Mouse (Mus musculus): ENCODE data around the gene B3gnt2. TPM values are rescaled to one million over a fixed set of nuclear protein-coding genes. Genes with fewer than 3 reads are reported as not detected.

The B3gnt2 gene
- polyA plus RNA-seq, 1 experiment, result 18.9 TPM

DNA sequence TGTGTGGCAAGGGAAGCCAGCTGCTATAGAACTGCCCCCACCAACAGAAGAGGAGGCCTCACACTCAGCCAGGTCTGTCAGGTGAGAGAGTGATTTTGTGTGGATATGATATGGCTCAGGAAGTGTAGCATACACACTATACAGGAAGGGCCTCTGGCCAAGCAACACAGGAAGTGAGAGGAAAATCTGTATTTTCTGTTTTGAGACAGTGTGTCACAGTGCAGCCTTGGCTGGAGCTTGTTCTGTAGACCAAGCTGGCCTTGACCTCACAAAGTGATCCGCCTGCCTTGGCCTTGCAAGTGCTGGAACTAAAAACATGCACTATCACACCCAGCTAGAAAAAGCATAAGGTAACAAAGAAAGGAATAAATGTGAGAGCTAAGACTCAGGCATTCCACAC, 105.6 kb downstream of the B3gnt2 start:
- no peak for DNase-seq (ENCODE audit: low read depth in 1 of 2, low spot score in 2 of 2)
- Histone ChIP-seq H3K36me3 (ENCODE audit: control insufficient read depth, insufficient read depth, low read length) (no peaks in the 10 kb centered on the region), H3K4me1 (ENCODE audit: control insufficient read depth, insufficient read depth, insufficient read length) (peaks cover 14% of the 10 kb centered on the region; the same call in 1 of the 2 replicates), H3K4me3 (ENCODE audit: extremely low read depth, insufficient read depth, insufficient read length) (no peak overlapping the region), H3K27me3 (ENCODE audit: control insufficient read depth, insufficient read depth, low read length) (no peaks in the 10 kb centered on the region), H3K27ac (ENCODE audit: insufficient read depth, low read length) (peak overlapping the region; percentile 0; the same call in 1 of the 2 replicates)
- TF ChIP-seq CTCF (IDR thresholded peaks at IDR 0.05; ENCODE audit: extremely low read depth, insufficient read depth, insufficient read length, insufficient replicate concordance) (no peak), POLR2A (IDR thresholded peaks at IDR 0.05; ENCODE audit: low read depth, low read length) (no peak)
- WGBS, result 88% methylated on average over 1 of the region's 1 CpGs

DNA sequence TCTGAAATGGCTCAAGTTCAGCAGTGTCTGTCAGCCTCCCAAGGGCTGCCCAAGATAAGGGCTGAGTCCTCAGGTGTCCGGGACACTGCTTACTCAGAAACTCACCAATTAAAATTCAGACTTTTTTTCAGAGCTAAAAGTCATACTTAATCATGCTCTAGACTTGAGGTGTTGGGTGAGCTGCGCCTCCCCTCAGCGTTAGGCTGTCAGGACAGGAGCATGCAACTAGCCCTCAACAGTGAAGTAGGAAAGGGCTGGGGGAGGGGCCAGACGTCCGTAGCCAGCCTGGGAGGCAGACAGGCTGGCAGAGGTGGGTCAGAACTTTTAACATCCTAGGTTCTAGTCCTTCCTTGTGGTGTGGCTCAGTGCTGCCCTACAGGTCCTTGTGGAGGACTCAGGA, 108.2 kb downstream of the B3gnt2 start:
- Histone ChIP-seq H3K27ac (ENCODE audit: insufficient read depth, low read length) (no peak overlapping the region), H3K27me3 (ENCODE audit: control insufficient read depth, insufficient read depth, low read length) (no peaks in the 10 kb centered on the region), H3K4me1 (ENCODE audit: control insufficient read depth, insufficient read depth, insufficient read length) (peaks cover 14% of the 10 kb centered on the region; the same call in 1 of the 2 replicates), H3K36me3 (ENCODE audit: control insufficient read depth, insufficient read depth, low read length) (no peaks in the 10 kb centered on the region), H3K4me3 (ENCODE audit: extremely low read depth, insufficient read depth, insufficient read length) (no peak overlapping the region)
- 83% methylated on average over 5 of the region's 5 CpGs for WGBS
- no peak for DNase-seq (ENCODE audit: low read depth in 1 of 2, low spot score in 2 of 2)
- TF ChIP-seq POLR2A (IDR thresholded peaks at IDR 0.05; ENCODE audit: low read depth, low read length) (no peak), CTCF (IDR thresholded peaks at IDR 0.05; ENCODE audit: extremely low read depth, insufficient read depth, insufficient read length, insufficient replicate concordance) (no peak)

DNA sequence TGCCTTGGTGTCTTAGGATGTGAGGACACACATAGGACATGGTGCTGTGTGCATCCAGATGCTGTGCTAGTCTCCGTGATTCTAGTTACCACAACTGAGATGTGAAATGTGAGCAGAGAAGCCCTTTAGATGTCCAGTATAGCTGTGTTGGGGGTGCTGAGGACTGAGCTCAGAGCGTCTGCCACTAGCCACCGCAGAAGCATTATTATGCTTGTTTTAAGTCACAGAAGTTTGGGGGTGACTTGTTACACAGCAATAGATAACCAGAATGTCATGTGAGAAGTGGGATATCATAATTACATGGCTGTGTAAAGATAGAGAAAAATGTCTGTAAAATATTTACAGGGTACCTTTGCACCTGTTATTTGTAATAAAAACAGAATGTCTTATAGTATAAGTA, 109.2 kb downstream of the B3gnt2 start:
- H3K4me3 ChIP-seq (ENCODE audit: extremely low read depth, insufficient read depth, insufficient read length), result no peak overlapping the region
- no peaks in the 10 kb centered on the region for H3K27me3 ChIP-seq (ENCODE audit: control insufficient read depth, insufficient read depth, low read length)
- 89% methylated on average over 3 of the region's 3 CpGs for WGBS
- no peak overlapping the region for H3K27ac ChIP-seq (ENCODE audit: insufficient read depth, low read length)
- H3K4me1 ChIP-seq (ENCODE audit: control insufficient read depth, insufficient read depth, insufficient read length), result peaks cover 13% of the 10 kb centered on the region; the same call in 1 of the 2 replicates
- no peak for DNase-seq (ENCODE audit: low read depth in 1 of 2, low spot score in 2 of 2)
- H3K36me3 ChIP-seq (ENCODE audit: control insufficient read depth, insufficient read depth, low read length), result no peaks in the 10 kb centered on the region
- TF ChIP-seq POLR2A (IDR thresholded peaks at IDR 0.05; ENCODE audit: low read depth, low read length) (no peak), CTCF (IDR thresholded peaks at IDR 0.05; ENCODE audit: extremely low read depth, insufficient read depth, insufficient read length, insufficient replicate concordance) (no peak)

DNA sequence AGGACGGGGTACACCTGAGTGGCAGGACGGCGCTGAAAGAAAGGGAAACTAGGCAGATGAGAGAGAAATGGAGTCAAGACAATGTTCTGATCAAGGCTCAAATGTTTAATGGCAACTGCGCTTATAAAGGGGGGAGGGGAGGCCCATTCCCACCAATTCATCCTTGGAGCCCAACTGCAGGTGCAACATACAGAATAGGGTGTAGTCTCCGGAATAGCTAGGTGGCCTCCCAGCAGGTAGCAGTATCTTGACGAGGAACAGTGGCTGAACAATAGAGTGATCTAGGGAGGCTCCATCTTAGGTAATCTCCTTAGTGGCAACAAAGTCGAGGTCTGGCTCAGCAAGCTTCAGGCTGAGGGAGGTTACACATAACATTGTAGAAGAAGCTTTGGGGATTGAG, 113.4 kb downstream of the B3gnt2 start:
- Histone ChIP-seq H3K4me3 (ENCODE audit: extremely low read depth, insufficient read depth, insufficient read length) (no peak overlapping the region), H3K27ac (ENCODE audit: insufficient read depth, low read length) (no peak overlapping the region), H3K4me1 (ENCODE audit: control insufficient read depth, insufficient read depth, insufficient read length) (no peaks in the 10 kb centered on the region), H3K27me3 (ENCODE audit: control insufficient read depth, insufficient read depth, low read length) (no peaks in the 10 kb centered on the region), H3K36me3 (ENCODE audit: control insufficient read depth, insufficient read depth, low read length) (no peaks in the 10 kb centered on the region)
- no peak for DNase-seq (ENCODE audit: low read depth in 1 of 2, low spot score in 2 of 2)
- TF ChIP-seq CTCF (IDR thresholded peaks at IDR 0.05; ENCODE audit: extremely low read depth, insufficient read depth, insufficient read length, insufficient replicate concordance) (no peak), POLR2A (IDR thresholded peaks at IDR 0.05; ENCODE audit: low read depth, low read length) (no peak)
- WGBS, result 92% methylated on average over 7 of the region's 7 CpGs

DNA sequence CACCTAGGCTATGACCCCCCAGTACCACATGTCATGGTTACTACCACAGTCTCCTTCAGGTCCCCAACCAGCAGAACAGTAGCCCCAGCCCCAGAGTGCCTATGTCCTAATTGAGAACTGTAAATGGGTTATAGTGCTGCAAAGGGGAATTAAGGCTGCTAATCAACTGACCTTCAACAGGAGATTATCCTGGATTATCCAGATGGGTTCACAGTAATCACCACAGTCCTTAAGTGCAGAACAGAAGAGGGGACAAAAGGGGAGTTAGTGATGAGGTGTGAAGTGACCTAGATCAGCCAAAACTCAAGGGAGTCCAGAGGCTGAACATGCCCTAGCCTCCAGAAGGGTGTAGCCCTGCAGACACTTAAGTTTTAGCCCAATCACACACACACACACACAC, 115.4 kb downstream of the B3gnt2 start:
- H3K4me1 ChIP-seq (ENCODE audit: control insufficient read depth, insufficient read depth, insufficient read length), result no peaks in the 10 kb centered on the region
- TF ChIP-seq POLR2A (IDR thresholded peaks at IDR 0.05; ENCODE audit: low read depth, low read length), result no peak
- no peak for TF ChIP-seq CTCF (IDR thresholded peaks at IDR 0.05; ENCODE audit: extremely low read depth, insufficient read depth, insufficient read length, insufficient replicate concordance)
- no peaks in the 10 kb centered on the region for H3K27me3 ChIP-seq (ENCODE audit: control insufficient read depth, insufficient read depth, low read length)
- DNase-seq (ENCODE audit: low read depth in 1 of 2, low spot score in 2 of 2), result no peak
- no peak overlapping the region for H3K27ac ChIP-seq (ENCODE audit: insufficient read depth, low read length)
- H3K36me3 ChIP-seq (ENCODE audit: control insufficient read depth, insufficient read depth, low read length), result no peaks in the 10 kb centered on the region
- no peak overlapping the region for H3K4me3 ChIP-seq (ENCODE audit: extremely low read depth, insufficient read depth, insufficient read length)

DNA sequence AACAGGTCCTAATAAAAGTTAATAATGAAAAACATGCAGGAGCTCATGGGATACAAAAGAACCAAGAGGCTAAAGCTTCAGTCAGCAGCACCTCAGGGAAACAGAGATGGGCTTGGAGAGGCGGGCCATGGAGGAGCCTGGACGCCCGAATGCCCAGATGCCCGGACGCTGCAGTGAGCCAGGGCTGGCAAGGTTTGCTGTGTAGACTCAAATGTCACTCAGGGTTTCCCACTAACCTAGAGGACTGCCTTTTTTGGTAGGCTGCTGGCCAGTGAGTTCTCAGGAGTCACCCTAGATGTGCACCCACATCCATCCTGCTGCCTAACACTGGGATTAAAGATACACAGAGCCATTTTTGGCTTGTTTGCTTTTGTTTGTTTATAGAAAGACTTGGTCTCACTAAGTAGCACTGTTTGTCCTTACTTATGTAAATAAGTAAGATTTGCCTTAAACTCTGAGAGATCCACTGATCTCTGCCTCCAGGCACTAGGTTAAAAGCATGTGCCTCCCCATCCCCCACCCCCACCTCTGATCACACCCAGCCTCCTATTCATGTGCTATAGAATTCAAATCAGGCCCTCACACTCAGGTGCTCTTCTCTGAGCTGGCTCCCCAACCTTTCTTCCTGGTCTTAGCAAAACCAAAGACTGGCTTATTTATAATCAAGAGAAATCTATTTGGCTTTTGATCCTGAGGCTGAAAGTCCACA, 117.0 kb downstream of the B3gnt2 start:
- H3K4me1 ChIP-seq (ENCODE audit: control insufficient read depth, insufficient read depth, insufficient read length), result no peaks in the 10 kb centered on the region
- 97% methylated on average over 5 of the region's 5 CpGs for WGBS
- no peak overlapping the region for H3K27ac ChIP-seq (ENCODE audit: insufficient read depth, low read length)
- H3K4me3 ChIP-seq (ENCODE audit: extremely low read depth, insufficient read depth, insufficient read length), result no peak overlapping the region
- H3K27me3 ChIP-seq (ENCODE audit: control insufficient read depth, insufficient read depth, low read length), result no peaks in the 10 kb centered on the region
- TF ChIP-seq POLR2A (IDR thresholded peaks at IDR 0.05; ENCODE audit: low read depth, low read length) (no peak), CTCF (IDR thresholded peaks at IDR 0.05; ENCODE audit: extremely low read depth, insufficient read depth, insufficient read length, insufficient replicate concordance) (no peak)
- DNase-seq (ENCODE audit: low read depth in 1 of 2, low spot score in 2 of 2), result no peak
- H3K36me3 ChIP-seq (ENCODE audit: control insufficient read depth, insufficient read depth, low read length), result no peaks in the 10 kb centered on the region

DNA sequence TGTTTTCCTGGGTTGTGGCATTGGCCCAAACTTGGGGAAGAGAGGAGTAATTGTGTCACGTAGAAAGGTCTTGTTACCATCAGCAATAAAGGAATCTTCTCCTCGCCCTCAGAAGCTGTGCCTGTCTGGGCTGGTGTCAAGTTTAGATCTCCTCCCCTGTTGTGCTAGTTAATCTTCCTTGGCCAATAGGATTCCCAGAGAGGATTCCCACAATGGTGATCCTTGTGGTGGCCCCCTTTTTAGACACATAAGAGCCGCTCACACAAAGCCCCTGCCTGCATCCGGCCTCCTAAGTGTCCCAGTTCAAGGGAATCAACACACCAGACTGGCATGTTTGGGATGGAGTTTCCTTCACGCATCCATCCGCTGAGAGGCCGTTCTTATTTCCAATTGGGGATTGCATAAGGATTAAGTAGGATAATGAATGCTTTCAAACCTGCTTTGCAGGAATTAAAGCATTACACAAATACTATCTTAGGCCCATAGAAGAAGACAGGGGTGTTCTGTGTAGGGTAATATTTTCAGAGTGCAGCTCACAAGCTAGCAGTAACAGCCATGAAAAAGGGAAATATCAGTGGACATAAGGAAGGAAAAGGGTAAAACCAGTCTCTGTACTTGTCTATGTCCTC, 118.6 kb downstream of the B3gnt2 start:
- Histone ChIP-seq H3K4me1 (ENCODE audit: control insufficient read depth, insufficient read depth, insufficient read length) (no peaks in the 10 kb centered on the region), H3K27ac (ENCODE audit: insufficient read depth, low read length) (no peak overlapping the region), H3K4me3 (ENCODE audit: extremely low read depth, insufficient read depth, insufficient read length) (no peak overlapping the region), H3K36me3 (ENCODE audit: control insufficient read depth, insufficient read depth, low read length) (no peaks in the 10 kb centered on the region), H3K27me3 (ENCODE audit: control insufficient read depth, insufficient read depth, low read length) (no peaks in the 10 kb centered on the region)
- 93% methylated on average over 7 of the region's 7 CpGs for WGBS
- no peak for TF ChIP-seq POLR2A (IDR thresholded peaks at IDR 0.05; ENCODE audit: low read depth, low read length)
- no peak for TF ChIP-seq CTCF (IDR thresholded peaks at IDR 0.05; ENCODE audit: extremely low read depth, insufficient read depth, insufficient read length, insufficient replicate concordance)
- no peak for DNase-seq (ENCODE audit: low read depth in 1 of 2, low spot score in 2 of 2)

All from spleen, adult 2 months (tissue).